Mouse (Mus musculus): ENCODE data around the gene Nell1. TPM values are rescaled to one million over a fixed set of nuclear protein-coding genes. Genes with fewer than 3 reads are reported as not detected.

The Nell1 gene
- polyA plus RNA-seq, 1 experiment from 2014 or later, result 0.72 TPM

DNA sequence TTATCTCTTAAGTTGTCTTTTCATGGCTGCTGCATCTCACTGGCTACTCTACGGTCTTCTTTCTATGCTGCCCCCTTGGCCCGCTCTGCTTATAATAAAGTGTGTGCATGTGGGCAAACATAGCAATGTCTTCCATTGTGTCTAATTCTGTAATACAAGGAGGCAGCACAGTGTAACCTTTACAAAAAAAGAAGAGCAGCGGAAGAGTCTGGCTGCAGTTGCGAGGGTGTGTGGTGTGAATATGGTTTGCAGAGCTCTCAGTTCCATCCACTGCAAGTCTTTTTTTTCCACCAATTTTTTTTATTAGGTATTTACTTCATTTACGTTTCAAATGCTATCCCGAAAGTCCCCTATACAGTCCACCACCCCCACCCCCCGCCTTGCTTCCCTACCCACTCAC is 219.3 kb downstream of the Nell1 start:
- Histone ChIP-seq H3K9me3 (no peaks in the 10 kb centered on the region), H3K4me3 (no peak overlapping the region), H3K27ac (replicated peaks) (no peak overlapping the region), H3K4me2 (no peak overlapping the region), H3K36me3 (no peaks in the 10 kb centered on the region), H3K4me1 (no peaks in the 10 kb centered on the region), H3K9ac (no peak overlapping the region), H3K27me3 (replicated peaks) (no peaks in the 10 kb centered on the region)
- no peak for ATAC-seq (ENCODE audit: extremely low read depth, insufficient number of reproducible peaks, low FRiP score, low TSS enrichment)
- 88% methylated on average over 7 of the region's 7 CpGs for WGBS

GRCm38 (mm10) chr7:50195080-50195611 is 220.5 kb downstream of the Nell1 start:
- no peaks in the 10 kb centered on the region for H3K36me3 ChIP-seq
- H3K9ac ChIP-seq, result no peak overlapping the region
- no peak for ATAC-seq (ENCODE audit: extremely low read depth, insufficient number of reproducible peaks, low FRiP score, low TSS enrichment)
- H3K27ac ChIP-seq (replicated peaks), result no peak overlapping the region
- no peaks in the 10 kb centered on the region for H3K9me3 ChIP-seq
- no peak overlapping the region for H3K4me3 ChIP-seq
- WGBS, result 55% methylated on average over 3 of the region's 3 CpGs
- no peak overlapping the region for H3K4me2 ChIP-seq
- H3K27me3 ChIP-seq (replicated peaks), result no peaks in the 10 kb centered on the region
- H3K4me1 ChIP-seq, result no peaks in the 10 kb centered on the region

DNA sequence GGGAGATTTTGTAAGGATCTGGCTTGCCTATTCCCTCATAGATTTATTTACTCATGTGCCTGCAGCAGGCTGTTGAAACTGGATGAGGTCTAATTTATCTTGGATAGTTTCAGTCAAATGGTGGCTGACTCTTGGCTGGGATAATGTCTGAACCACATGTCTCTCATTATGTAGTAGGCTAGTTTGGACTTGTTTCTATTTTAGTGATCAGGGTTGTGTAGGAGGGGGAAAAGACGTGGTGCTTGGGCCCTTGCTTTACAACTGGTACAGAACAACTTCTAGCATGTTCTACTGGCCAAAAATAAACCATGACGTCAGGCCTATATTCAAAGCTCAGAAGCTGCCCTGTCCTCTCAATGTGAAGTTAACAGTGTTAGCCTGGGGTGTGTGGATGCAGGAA is 230.6 kb downstream of the Nell1 start:
- no peaks in the 10 kb centered on the region for H3K36me3 ChIP-seq
- no peaks in the 10 kb centered on the region for H3K9me3 ChIP-seq
- 11% methylated on average over 2 of the region's 2 CpGs for WGBS
- H3K4me1 ChIP-seq, result peaks cover 14% of the 10 kb centered on the region
- no peak overlapping the region for H3K4me2 ChIP-seq
- H3K27ac ChIP-seq (replicated peaks), result peak overlapping the region; percentile 72
- H3K9ac ChIP-seq, result no peak overlapping the region
- peak; percentile 68 for ATAC-seq (ENCODE audit: extremely low read depth, insufficient number of reproducible peaks, low FRiP score, low TSS enrichment)
- H3K4me3 ChIP-seq, result no peak overlapping the region
- no peaks in the 10 kb centered on the region for H3K27me3 ChIP-seq (replicated peaks)

GRCm38 (mm10) chr7:50210678-50211251 is 236.1 kb downstream of the Nell1 start:
- Histone ChIP-seq H3K4me2 (no peak overlapping the region), H3K9me3 (0 out of 2 replicates have a peak, but pooled peaks cover 9% of the 10 kb centered on the region), H3K36me3 (no peaks in the 10 kb centered on the region), H3K4me3 (no peak overlapping the region), H3K27me3 (replicated peaks) (no peaks in the 10 kb centered on the region), H3K9ac (no peak overlapping the region), H3K4me1 (no peaks in the 10 kb centered on the region), H3K27ac (replicated peaks) (no peak overlapping the region)
- 42% methylated on average over 6 of the region's 6 CpGs for WGBS
- ATAC-seq (ENCODE audit: extremely low read depth, insufficient number of reproducible peaks, low FRiP score, low TSS enrichment), result no peak

DNA sequence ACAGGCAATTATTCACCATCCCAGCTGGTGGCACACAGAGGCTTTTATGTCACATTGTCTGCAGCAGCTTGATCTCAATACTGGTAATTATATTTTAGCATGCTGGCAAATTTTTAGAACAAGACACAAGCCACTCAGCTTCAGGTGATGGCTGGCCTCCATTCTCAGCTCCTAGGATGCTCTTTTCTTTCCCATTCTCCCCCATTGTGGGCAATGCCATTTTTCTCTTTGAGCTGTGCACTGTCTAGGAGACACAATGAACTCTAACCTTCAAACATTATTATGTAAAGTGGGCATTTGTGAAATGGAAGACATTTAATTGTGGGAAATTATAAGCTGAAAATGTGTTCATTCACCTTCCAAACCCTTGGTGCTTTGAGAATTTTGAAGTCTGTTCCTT is 247.2 kb downstream of the Nell1 start:
- no peak overlapping the region for H3K27ac ChIP-seq (replicated peaks)
- H3K4me2 ChIP-seq, result no peak overlapping the region
- H3K9me3 ChIP-seq, result no peaks in the 10 kb centered on the region
- no peak overlapping the region for H3K9ac ChIP-seq
- no peaks in the 10 kb centered on the region for H3K36me3 ChIP-seq
- no peak for ATAC-seq (ENCODE audit: extremely low read depth, insufficient number of reproducible peaks, low FRiP score, low TSS enrichment)
- no peaks in the 10 kb centered on the region for H3K4me1 ChIP-seq
- no peaks in the 10 kb centered on the region for H3K27me3 ChIP-seq (replicated peaks)
- H3K4me3 ChIP-seq, result no peak overlapping the region

- 66% methylated on average over 2 of the region's 2 CpGs for WGBS
- Histone ChIP-seq H3K27ac (replicated peaks) (no peak overlapping the region), H3K9me3 (no peaks in the 10 kb centered on the region), H3K4me2 (no peak overlapping the region), H3K4me1 (no peaks in the 10 kb centered on the region), H3K36me3 (no peaks in the 10 kb centered on the region), H3K4me3 (no peak overlapping the region), H3K27me3 (replicated peaks) (no peaks in the 10 kb centered on the region), H3K9ac (no peak overlapping the region)
- ATAC-seq (ENCODE audit: extremely low read depth, insufficient number of reproducible peaks, low FRiP score, low TSS enrichment), result no peak
These were observed 252.0 kb downstream of the Nell1 start for GRCm38 (mm10) chr7:50226621-50227020.

DNA sequence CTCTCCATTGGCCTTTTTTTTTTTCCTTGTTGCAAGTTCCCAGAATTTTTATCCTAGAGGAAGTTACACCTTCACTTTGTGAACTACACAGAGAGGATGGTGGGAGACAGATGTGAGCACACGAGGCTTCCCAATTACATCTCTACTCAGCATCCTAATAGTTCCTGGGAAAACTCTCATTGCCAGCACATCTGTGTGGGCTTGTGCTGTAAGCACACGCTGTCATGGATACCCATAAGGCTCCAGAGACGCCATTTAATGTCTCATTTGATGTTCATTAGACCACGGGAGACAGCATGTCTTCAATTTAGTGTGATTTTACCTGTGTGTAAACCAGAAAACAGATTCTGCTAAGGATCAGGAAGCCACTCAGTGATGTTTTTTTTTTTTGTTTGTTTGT is 253.6 kb downstream of the Nell1 start:
- 56% methylated on average over 4 of the region's 4 CpGs for WGBS
- Histone ChIP-seq H3K27ac (replicated peaks) (no peak overlapping the region), H3K9ac (no peak overlapping the region), H3K9me3 (no peaks in the 10 kb centered on the region), H3K27me3 (replicated peaks) (no peaks in the 10 kb centered on the region), H3K4me2 (no peak overlapping the region), H3K4me3 (no peak overlapping the region), H3K4me1 (no peaks in the 10 kb centered on the region), H3K36me3 (no peaks in the 10 kb centered on the region)
- no peak for ATAC-seq (ENCODE audit: extremely low read depth, insufficient number of reproducible peaks, low FRiP score, low TSS enrichment)

- H3K27me3 ChIP-seq (replicated peaks), result no peaks in the 10 kb centered on the region
- H3K27ac ChIP-seq (replicated peaks), result no peak overlapping the region
- no peak for ATAC-seq (ENCODE audit: extremely low read depth, insufficient number of reproducible peaks, low FRiP score, low TSS enrichment)
- H3K4me1 ChIP-seq, result no peaks in the 10 kb centered on the region
- H3K4me2 ChIP-seq, result no peak overlapping the region
- no peaks in the 10 kb centered on the region for H3K36me3 ChIP-seq
- H3K9me3 ChIP-seq, result no peaks in the 10 kb centered on the region; the same call in 1 of the 2 replicates
- 74% methylated on average over 4 of the region's 4 CpGs for WGBS
- no peak overlapping the region for H3K9ac ChIP-seq
- H3K4me3 ChIP-seq, result no peak overlapping the region
These were observed 266.5 kb downstream of the Nell1 start for GRCm38 (mm10) chr7:50241213-50241612.

DNA sequence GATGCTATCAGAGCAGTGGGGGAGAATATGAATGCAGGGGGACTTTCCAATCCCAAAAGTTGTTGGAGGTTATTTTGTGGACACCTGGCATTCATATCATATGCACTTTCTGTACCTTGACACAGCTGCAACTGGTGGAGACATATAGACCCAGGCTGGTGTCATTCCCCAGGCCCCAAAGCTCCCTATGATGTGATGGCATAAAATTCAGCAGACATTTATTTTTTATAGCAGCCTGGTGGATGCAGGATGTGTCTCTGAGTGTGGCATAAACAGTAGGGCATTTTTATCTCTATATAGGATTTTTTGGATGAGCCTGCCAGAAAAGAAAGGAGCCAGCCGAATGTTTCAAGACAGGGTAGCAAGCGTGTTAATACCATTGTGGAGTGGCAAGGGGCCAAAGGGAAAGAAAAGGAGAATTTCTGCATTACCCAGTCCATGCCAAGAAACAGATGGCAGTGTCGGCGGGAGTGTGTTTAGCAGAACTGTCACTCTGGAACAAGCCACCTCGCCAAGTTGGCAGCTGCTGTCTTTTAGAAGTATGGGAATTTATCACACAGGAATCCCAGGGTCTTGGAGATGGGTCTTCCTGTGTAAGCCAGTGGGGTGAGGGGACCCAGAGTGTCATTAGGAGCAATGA is 267.1 kb downstream of the Nell1 start:
- Histone ChIP-seq H3K4me1 (no peaks in the 10 kb centered on the region), H3K9ac (no peak overlapping the region), H3K9me3 (no peaks in the 10 kb centered on the region; the same call in 1 of the 2 replicates), H3K27me3 (replicated peaks) (no peaks in the 10 kb centered on the region), H3K4me3 (no peak overlapping the region), H3K4me2 (no peak overlapping the region), H3K27ac (replicated peaks) (no peak overlapping the region), H3K36me3 (no peaks in the 10 kb centered on the region)
- no peak for ATAC-seq (ENCODE audit: extremely low read depth, insufficient number of reproducible peaks, low FRiP score, low TSS enrichment)
- WGBS, result 51% methylated on average over 5 of the region's 5 CpGs

- no peaks in the 10 kb centered on the region for H3K36me3 ChIP-seq
- WGBS, result 74% methylated on average over 3 of the region's 3 CpGs
- H3K4me2 ChIP-seq, result no peak overlapping the region
These were observed 278.5 kb downstream of the Nell1 start for GRCm38 (mm10) chr7:50253166-50253565.

DNA sequence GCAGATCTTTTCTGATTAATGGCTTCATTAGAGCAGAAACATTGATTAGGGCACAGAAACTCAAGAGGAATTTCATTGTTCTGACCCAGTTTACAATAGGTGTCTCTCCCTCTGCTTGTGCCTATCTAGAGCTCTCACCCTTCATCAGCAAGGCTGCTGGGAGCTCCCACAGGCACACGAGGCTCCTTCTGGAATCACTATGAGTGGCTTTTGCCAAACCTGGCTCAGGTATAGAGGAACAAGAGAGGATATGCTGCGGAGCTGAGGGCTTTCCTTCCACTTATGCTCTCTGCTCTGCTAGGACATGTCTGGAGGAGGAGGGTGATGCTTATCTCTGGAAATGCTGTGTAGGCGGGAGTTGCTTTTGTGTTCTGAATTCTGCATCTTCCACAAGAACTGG is 285.4 kb downstream of the Nell1 start:
- no peaks in the 10 kb centered on the region for H3K4me1 ChIP-seq
- WGBS, result 60% methylated on average over 3 of the region's 3 CpGs
- H3K4me2 ChIP-seq, result no peak overlapping the region
- no peaks in the 10 kb centered on the region for H3K36me3 ChIP-seq
- ATAC-seq (ENCODE audit: extremely low read depth, insufficient number of reproducible peaks, low FRiP score, low TSS enrichment), result no peak
- H3K9ac ChIP-seq, result no peak overlapping the region
- H3K27ac ChIP-seq (replicated peaks), result no peak overlapping the region
- no peak overlapping the region for H3K4me3 ChIP-seq
- H3K27me3 ChIP-seq (replicated peaks), result no peaks in the 10 kb centered on the region
- no peaks in the 10 kb centered on the region for H3K9me3 ChIP-seq

More at GRCm38 (mm10) chr7:50253166-50253565, 278.5 kb downstream of the Nell1 start:
- Histone ChIP-seq H3K9me3 (no peaks in the 10 kb centered on the region), H3K27ac (replicated peaks) (no peak overlapping the region), H3K4me1 (no peaks in the 10 kb centered on the region), H3K4me3 (no peak overlapping the region), H3K9ac (no peak overlapping the region), H3K27me3 (replicated peaks) (no peaks in the 10 kb centered on the region)
- no peak for ATAC-seq (ENCODE audit: extremely low read depth, insufficient number of reproducible peaks, low FRiP score, low TSS enrichment)

DNA sequence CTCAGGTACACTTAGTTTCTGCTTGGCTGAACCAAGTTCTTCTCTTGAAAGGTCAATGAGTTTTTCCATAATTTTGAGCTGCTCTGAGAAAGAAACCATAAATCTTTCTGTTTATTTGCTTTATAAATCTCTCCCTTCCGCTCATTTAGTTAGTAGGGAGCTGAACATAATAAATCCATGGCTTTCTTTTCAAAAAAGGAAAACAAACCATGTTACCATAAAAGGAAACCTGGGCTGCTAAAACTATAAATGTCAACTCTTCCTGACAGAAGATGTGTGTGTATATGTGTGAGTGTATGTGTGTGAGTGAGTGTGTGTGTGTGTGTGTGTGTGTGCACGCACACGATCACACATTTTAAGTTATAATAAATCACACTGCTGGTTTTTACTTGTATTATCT is 320.8 kb downstream of the Nell1 start:
- H3K4me3 ChIP-seq, result no peak overlapping the region
- no peaks in the 10 kb centered on the region for H3K36me3 ChIP-seq
- no peaks in the 10 kb centered on the region for H3K4me1 ChIP-seq
- H3K4me2 ChIP-seq, result no peak overlapping the region
- ATAC-seq (ENCODE audit: extremely low read depth, insufficient number of reproducible peaks, low FRiP score, low TSS enrichment), result no peak
- no peak overlapping the region for H3K27ac ChIP-seq (replicated peaks)
- 62% methylated on average over 3 of the region's 3 CpGs for WGBS
- H3K27me3 ChIP-seq (replicated peaks), result no peaks in the 10 kb centered on the region
- H3K9me3 ChIP-seq, result no peaks in the 10 kb centered on the region
- H3K9ac ChIP-seq, result no peak overlapping the region

Measured in heart, embryonic 13.5 days (tissue).